Mouse (Mus musculus) liver, adult (tissue): Measurements from ENCODE around the gene Btnl10.

Source experiments
- GATA4 ChIP-seq: IDR thresholded peaks from 2 replicates; pipeline ENCODE4 v1.6.1; 2014; ENCODE audit warnings: mild to moderate bottlenecking, low read length; ENCODE audit not compliant: insufficient replicate concordance

The Btnl10 gene

GRCm38 (mm10) chr11:58922420-58922819, 4.7 kb downstream of the Btnl10 start:
- no peak for TF ChIP-seq GATA4

GRCm38 (mm10) chr11:58926651-58927050, 8.9 kb downstream of the Btnl10 start:
- no peak for TF ChIP-seq GATA4

- TF ChIP-seq GATA4 = no peak
Observed at GRCm38 (mm10) chr11:58927053-58927452, 9.3 kb downstream of the Btnl10 start.

- TF ChIP-seq GATA4 = peak; percentile 29; the same call in 1 of the 2 replicates
Observed at GRCm38 (mm10) chr11:58927790-58928651, 10.3 kb downstream of the Btnl10 start.

- TF ChIP-seq GATA4 = no peak
Observed at GRCm38 (mm10) chr11:58929055-58929454, 11.3 kb downstream of the Btnl10 start.

- TF ChIP-seq GATA4 = no peak
Observed at GRCm38 (mm10) chr11:58929641-58930040, 11.9 kb downstream of the Btnl10 start.

GRCm38 (mm10) chr11:58930254-58930653, 12.5 kb downstream of the Btnl10 start:
- no peak for TF ChIP-seq GATA4

- no peak for TF ChIP-seq GATA4
Observed at GRCm38 (mm10) chr11:58931576-58931975, 13.9 kb downstream of the Btnl10 start.

GRCm38 (mm10) chr11:58937909-58938308, 20.2 kb downstream of the Btnl10 start:
- no peak for TF ChIP-seq GATA4

- TF ChIP-seq GATA4 = peak; percentile 31; the same call in 1 of the 2 replicates
Observed at GRCm38 (mm10) chr11:58938322-58939087, 20.8 kb downstream of the Btnl10 start, which contains the start of gene Rnf187. Gene Rnf187, minus strand, starts transcription at chr11:58938916.

- TF ChIP-seq GATA4 = no peak
Observed at GRCm38 (mm10) chr11:58939088-58939439, 21.4 kb downstream of the Btnl10 start.

GRCm38 (mm10) chr11:58944136-58944535, 26.4 kb downstream of the Btnl10 start:
- no peak for TF ChIP-seq GATA4

- no peak for TF ChIP-seq GATA4
Observed at GRCm38 (mm10) chr11:58947306-58947705, 29.6 kb downstream of the Btnl10 start.

- TF ChIP-seq GATA4 = no peak
Observed at GRCm38 (mm10) chr11:58947798-58948528, 30.3 kb downstream of the Btnl10 start.

GRCm38 (mm10) chr11:58948542-58949479, 31.1 kb downstream of the Btnl10 start, which contains the start of gene Hist3h2ba:
Gene Hist3h2ba, plus strand, starts transcription at chr11:58948920.
- no peak for TF ChIP-seq GATA4
